Mouse (Mus musculus) kidney, postnatal 0 days (tissue): ENCODE data around the gene Arfrp1. TPM values are rescaled to one million over a fixed set of nuclear protein-coding genes. Genes with fewer than 3 reads are reported as not detected.

Experiments
- ATAC-seq: fragments of 200-750 bp; cut with Nextera tagmentation; replicated peaks from 2 replicates; pipeline ENCODE4 v1.8.0; 2017; ENCODE audit warnings: low read depth, moderate number of reproducible peaks, moderate TSS enrichment, moderate library complexity; ENCODE audit not compliant: low FRiP score
- DNase-seq: peaks from one replicate; pipeline ENCODE4 v3.0.0-alpha.2; 2016; ENCODE audit warnings: low spot score
- H3K27ac ChIP-seq: fragments of 300-500 bp; sonication (generic); 2 replicates; pipeline ENCODE4 v1.5.1; 2014; ENCODE audit warnings: mild to moderate bottlenecking
- H3K27me3 ChIP-seq: fragments of 300-500 bp; sonication (generic); 2 replicates; pipeline ENCODE4 v1.6.1; 2014; ENCODE audit warnings: low read length, mixed read lengths; ENCODE audit not compliant: insufficient read depth
- H3K36me3 ChIP-seq: fragments of 300-500 bp; sonication (generic); 2 replicates; pipeline ENCODE4 v1.6.1; 2014; ENCODE audit warnings: low read length, mixed read lengths; ENCODE audit not compliant: insufficient read depth
- H3K4me1 ChIP-seq: fragments of 300-500 bp; sonication (generic); replicated peaks from 2 replicates; pipeline ENCODE4 v1.6.1; 2014; ENCODE audit warnings: antibody characterized with exemption, low read length, mixed read lengths; ENCODE audit not compliant: insufficient read depth
- H3K4me2 ChIP-seq: fragments of 300-500 bp; sonication (generic); 2 replicates; pipeline ENCODE4 v1.6.1; 2014; ENCODE audit warnings: mild to moderate bottlenecking, low read length, moderate library complexity, mixed read lengths
- H3K4me3 ChIP-seq: fragments of 300-500 bp; sonication (generic); replicated peaks from 2 replicates; pipeline ENCODE4 v1.5.1; 2014; ENCODE audit warnings: low read depth, low read length
- H3K9ac ChIP-seq: fragments of 300-500 bp; sonication (generic); 2 replicates; pipeline ENCODE4 v1.6.1; 2014; ENCODE audit warnings: low read depth, low read length
- H3K9me3 ChIP-seq: fragments of 300-500 bp; sonication (generic); replicated peaks from 2 replicates; pipeline ENCODE4 v1.6.1; 2016; ENCODE audit warnings: low read length, inconsistent platforms, mixed read lengths
- CTCF ChIP-seq: IDR thresholded peaks from 2 replicates; pipeline ENCODE4 v1.5.1; 2016; ENCODE audit warnings: antibody characterized with exemption, low read depth, mild to moderate bottlenecking, moderate library complexity
- WGBS: fragments of 180-500 bp; shearing (Covaris S2); extraction: QIAGEN DNeasy Blood & Tissue Kit; methylation state at CpG from one replicate; pipeline ENCODE4 v1.1.7; 2014; 5-methylcytosine and 5-hydroxymethylcytosine counted together
- polyA plus RNA-seq: library from polyadenylated mRNA; unstranded; fragments of >200 nt; fragmentation: Nextera tagmentation; extraction: Ambion mirVana; gene quantifications from 2 replicates; pipeline ENCODE4 v1.2.1, GENCODE M21; 2015

Gene Arfrp1
- polyA plus RNA-seq, 1 experiment from 2014 or later, result 48.7 TPM

- ATAC-seq (no peak), DNase-seq (no peak)
- no peak overlapping the region for H3K27ac ChIP-seq
- no peaks in the 10 kb centered on the region for H3K27me3 ChIP-seq
- no peak overlapping the region for H3K4me2 ChIP-seq
- no peaks in the 10 kb centered on the region for H3K4me1 ChIP-seq
- TF ChIP-seq CTCF, result no peak
- H3K9me3 ChIP-seq, result no peaks in the 10 kb centered on the region
- no peak overlapping the region for H3K4me3 ChIP-seq
- H3K36me3 ChIP-seq, result peaks cover 42% of the 10 kb centered on the region
- H3K9ac ChIP-seq, result no peak overlapping the region
- 75% methylated on average over 4 of the region's 4 CpGs for WGBS
Observed at GRCm38 (mm10) chr2:181386663-181387210, 21.5 kb upstream of the Arfrp1 start.

GRCm38 (mm10) chr2:181385885-181386284 is 20.7 kb upstream of the Arfrp1 start:
- 62% methylated on average over 3 of the region's 3 CpGs for WGBS
- Histone ChIP-seq H3K27ac (no peak overlapping the region), H3K36me3 (peaks cover 45% of the 10 kb centered on the region), H3K4me1 (no peaks in the 10 kb centered on the region), H3K4me3 (no peak overlapping the region), H3K9me3 (no peaks in the 10 kb centered on the region), H3K4me2 (no peak overlapping the region), H3K9ac (no peak overlapping the region), H3K27me3 (no peaks in the 10 kb centered on the region)
- TF ChIP-seq CTCF, result no peak
- DNase-seq (no peak), ATAC-seq (no peak)

- peak overlapping the region; percentile 25; the same call in 1 of the 2 replicates for H3K27ac ChIP-seq
- H3K4me2 ChIP-seq, result no peak overlapping the region
- H3K36me3 ChIP-seq, result peaks cover 47% of the 10 kb centered on the region
- H3K4me1 ChIP-seq, result no peaks in the 10 kb centered on the region
- ATAC-seq (no peak; the same call in 1 of the 2 replicates), DNase-seq (peak; percentile 13)
- H3K4me3 ChIP-seq, result no peak overlapping the region
- no peaks in the 10 kb centered on the region for H3K9me3 ChIP-seq
- TF ChIP-seq CTCF, result no peak
- 75% methylated on average over 4 of the region's 4 CpGs for WGBS
- no peak overlapping the region for H3K9ac ChIP-seq
- no peaks in the 10 kb centered on the region for H3K27me3 ChIP-seq
Observed at GRCm38 (mm10) chr2:181384919-181385391, 19.8 kb upstream of the Arfrp1 start.

- no peak for TF ChIP-seq CTCF
- Histone ChIP-seq H3K4me3 (no peak overlapping the region), H3K27me3 (no peaks in the 10 kb centered on the region), H3K9me3 (no peaks in the 10 kb centered on the region), H3K4me2 (no peak overlapping the region), H3K27ac (peak overlapping the region; percentile 25; the same call in 1 of the 2 replicates), H3K36me3 (peaks cover 51% of the 10 kb centered on the region), H3K4me1 (no peaks in the 10 kb centered on the region), H3K9ac (no peak overlapping the region)
- WGBS, result 84% methylated on average over 7 of the region's 7 CpGs
- ATAC-seq (no peak), DNase-seq (no peak)
Observed at GRCm38 (mm10) chr2:181384463-181384862, 19.3 kb upstream of the Arfrp1 start.

- 82% methylated on average over 6 of the region's 6 CpGs for WGBS
- DNase-seq (no peak), ATAC-seq (no peak)
- Histone ChIP-seq H3K4me1 (no peaks in the 10 kb centered on the region), H3K27me3 (no peaks in the 10 kb centered on the region), H3K4me2 (no peak overlapping the region), H3K27ac (no peak overlapping the region), H3K36me3 (peaks cover 61% of the 10 kb centered on the region), H3K9me3 (no peaks in the 10 kb centered on the region), H3K4me3 (no peak overlapping the region), H3K9ac (no peak overlapping the region)
- TF ChIP-seq CTCF, result no peak
Observed at GRCm38 (mm10) chr2:181381631-181382306, 16.6 kb upstream of the Arfrp1 start.

GRCm38 (mm10) chr2:181381107-181381506 is 15.9 kb upstream of the Arfrp1 start:
- no peak overlapping the region for H3K4me3 ChIP-seq
- no peak for ATAC-seq
- WGBS, result 76% methylated on average over 5 of the region's 5 CpGs
- no peaks in the 10 kb centered on the region for H3K4me1 ChIP-seq
- no peak for DNase-seq
- no peak overlapping the region for H3K27ac ChIP-seq
- peaks cover 54% of the 10 kb centered on the region for H3K36me3 ChIP-seq
- no peak overlapping the region for H3K4me2 ChIP-seq
- H3K27me3 ChIP-seq, result no peaks in the 10 kb centered on the region
- TF ChIP-seq CTCF, result no peak
- H3K9ac ChIP-seq, result no peak overlapping the region
- H3K9me3 ChIP-seq, result no peaks in the 10 kb centered on the region
